Mouse (Mus musculus): ENCODE data around the gene Kdf1. TPM values are rescaled to one million over a fixed set of nuclear protein-coding genes. Genes with fewer than 3 reads are reported as not detected.

The Kdf1 gene
- polyA plus RNA-seq, 1 experiment = 0.01 TPM

- no peaks in the 10 kb centered on the region for H3K79me2 ChIP-seq (ENCODE audit: control insufficient read depth, insufficient read depth)
- peaks cover 25% of the 10 kb centered on the region for H3K27me3 ChIP-seq (ENCODE audit: control insufficient read depth, insufficient read depth, insufficient read length)
- no peak overlapping the region for H3K4me3 ChIP-seq
- TF ChIP-seq MYOG (IDR thresholded peaks at IDR 0.05; ENCODE audit: control insufficient read depth in 1 of 3, insufficient read depth in 1 of 3, insufficient read length in 2 of 3, low read depth in 2 of 3) (no peak), E2F4 (IDR thresholded peaks at IDR 0.05; ENCODE audit: insufficient read depth) (no peak), POLR2A (IDR thresholded peaks at IDR 0.05; ENCODE audit: insufficient read length, low read depth) (no peak)
- no peak overlapping the region for H3ac ChIP-seq (ENCODE audit: control insufficient read depth, insufficient read length)
- H3K4me2 ChIP-seq (ENCODE audit: low read depth) = no peak overlapping the region
- no peaks in the 10 kb centered on the region for H3K36me3 ChIP-seq (ENCODE audit: control insufficient read depth, insufficient read depth)
Measured at GRCm38 (mm10) chr4:133494867-133495266, 23.9 kb upstream of the Kdf1 start.

DNA sequence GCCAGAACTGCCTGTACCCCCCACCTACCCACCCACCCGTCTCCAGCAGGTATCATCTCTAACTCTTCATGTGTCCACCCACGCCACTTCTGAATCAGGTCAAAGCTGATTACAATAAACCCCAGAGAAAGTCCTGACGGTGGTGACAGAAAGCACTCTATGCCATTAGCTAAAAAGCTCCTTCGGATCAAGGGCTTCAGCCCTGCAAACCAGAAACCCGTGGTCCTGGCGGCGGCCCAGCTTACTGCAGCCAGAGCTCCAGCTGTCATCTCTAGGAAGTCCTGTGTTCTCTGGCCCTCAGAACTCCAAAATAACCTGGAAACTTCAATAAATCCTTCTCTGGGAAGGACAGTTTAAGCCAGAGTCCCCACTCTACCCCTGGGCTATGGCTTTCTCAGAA, 23.1 kb upstream of the Kdf1 start:
- no peak for TF ChIP-seq MYOD1 (IDR thresholded peaks at IDR 0.05; ENCODE audit: control insufficient read depth in 1 of 3, insufficient read length in 2 of 3, low read depth in 2 of 3)
- peak in 1 of 3 experiments; percentile 20 for TF ChIP-seq MYOG (IDR thresholded peaks at IDR 0.05; ENCODE audit: control insufficient read depth in 1 of 3, insufficient read depth in 1 of 3, insufficient read length in 2 of 3, low read depth in 2 of 3)
- H3K79me2 ChIP-seq (ENCODE audit: control insufficient read depth, insufficient read depth) = no peaks in the 10 kb centered on the region
- no peaks in the 10 kb centered on the region for H3K36me3 ChIP-seq (ENCODE audit: control insufficient read depth, insufficient read depth)
- H3K4me3 ChIP-seq = no peak overlapping the region
- no peak overlapping the region for H3K4me2 ChIP-seq (ENCODE audit: low read depth)
- peaks cover 34% of the 10 kb centered on the region for H3K27me3 ChIP-seq (ENCODE audit: control insufficient read depth, insufficient read depth, insufficient read length)
- H3ac ChIP-seq (ENCODE audit: control insufficient read depth, insufficient read length) = no peak overlapping the region

GRCm38 (mm10) chr4:133496738-133497445, 21.9 kb upstream of the Kdf1 start:
- Histone ChIP-seq H3K27me3 (ENCODE audit: control insufficient read depth, insufficient read depth, insufficient read length) (peaks cover 43% of the 10 kb centered on the region), H3K4me2 (ENCODE audit: low read depth) (no peak overlapping the region), H3ac (ENCODE audit: control insufficient read depth, insufficient read length) (no peak overlapping the region), H3K36me3 (ENCODE audit: control insufficient read depth, insufficient read depth) (no peaks in the 10 kb centered on the region), H3K4me3 (no peak overlapping the region), H3K79me2 (ENCODE audit: control insufficient read depth, insufficient read depth) (no peaks in the 10 kb centered on the region)
- TF ChIP-seq CEBPB (IDR thresholded peaks at IDR 0.05; ENCODE audit: insufficient read depth, poor library complexity, severe bottlenecking) (no peak), TCF12 (IDR thresholded peaks at IDR 0.05; ENCODE audit: insufficient read depth, poor library complexity, severe bottlenecking) (no peak), SRF (IDR thresholded peaks at IDR 0.05; ENCODE audit: control insufficient read depth, insufficient read length, low read depth) (no peak), E2F4 (IDR thresholded peaks at IDR 0.05; ENCODE audit: insufficient read depth) (no peak), MYOD1 (IDR thresholded peaks at IDR 0.05; ENCODE audit: control insufficient read depth in 1 of 3, insufficient read length in 2 of 3, low read depth in 2 of 3) (no peak), TCF3 (IDR thresholded peaks at IDR 0.05; ENCODE audit: insufficient read length, low read depth) (no peak)

DNA sequence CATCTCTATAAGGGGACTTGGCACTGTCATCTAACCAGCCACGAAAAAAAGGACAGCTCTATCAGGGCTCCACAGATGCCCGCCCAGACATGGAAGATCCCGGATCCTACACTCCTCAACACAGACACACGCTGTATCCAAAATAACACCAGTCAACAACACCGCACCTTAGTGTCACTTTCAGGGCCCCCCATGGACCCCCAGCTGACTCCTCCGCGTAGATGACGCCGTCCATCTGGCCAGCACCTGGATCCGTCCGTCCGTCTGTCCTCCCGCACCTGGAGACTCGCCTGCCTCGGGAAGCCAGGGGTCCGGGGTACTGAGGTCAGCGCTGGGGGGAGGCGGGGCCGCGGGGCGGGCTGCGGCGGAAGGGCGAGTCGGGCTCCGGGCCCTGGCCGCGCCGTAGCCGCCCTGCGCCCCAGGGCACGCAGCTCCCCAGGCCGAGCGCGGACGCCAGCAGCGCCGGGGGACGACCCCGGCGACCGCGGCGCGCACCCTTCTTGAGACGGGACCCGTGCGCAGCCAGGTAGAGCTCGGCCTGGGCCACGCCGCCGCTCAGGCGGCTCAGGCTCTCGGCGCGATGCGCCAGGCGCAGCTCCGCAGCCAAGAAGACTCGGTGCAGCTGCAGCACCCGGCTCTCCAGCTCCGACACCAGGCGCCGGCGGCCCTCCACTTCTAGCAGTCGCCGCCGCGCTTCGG, 21.2 kb upstream of the Kdf1 start:
- Histone ChIP-seq H3ac (ENCODE audit: control insufficient read depth, insufficient read length) (no peak overlapping the region), H3K4me2 (ENCODE audit: low read depth) (peak overlapping the region; percentile 64), H3K36me3 (ENCODE audit: control insufficient read depth, insufficient read depth) (no peaks in the 10 kb centered on the region), H3K27me3 (ENCODE audit: control insufficient read depth, insufficient read depth, insufficient read length) (peaks cover 44% of the 10 kb centered on the region), H3K79me2 (ENCODE audit: control insufficient read depth, insufficient read depth) (no peaks in the 10 kb centered on the region), H3K4me3 (no peak overlapping the region)
- TF ChIP-seq REST (IDR thresholded peaks at IDR 0.05; ENCODE audit: insufficient read depth, insufficient read length) = no peak
- TF ChIP-seq TCF3 (IDR thresholded peaks at IDR 0.05; ENCODE audit: insufficient read length, low read depth) = no peak
- TF ChIP-seq POLR2A (IDR thresholded peaks at IDR 0.05; ENCODE audit: insufficient read length, low read depth) = no peak
- TF ChIP-seq USF1 (IDR thresholded peaks at IDR 0.05; ENCODE audit: low read depth) = no peak
- no peak for TF ChIP-seq MYOD1 (IDR thresholded peaks at IDR 0.05; ENCODE audit: control insufficient read depth in 1 of 3, insufficient read length in 2 of 3, low read depth in 2 of 3)
- no peak for TF ChIP-seq MAX (IDR thresholded peaks at IDR 0.05; ENCODE audit: low read depth)
- TF ChIP-seq MYOG (IDR thresholded peaks at IDR 0.05; ENCODE audit: control insufficient read depth in 1 of 3, insufficient read depth in 1 of 3, insufficient read length in 2 of 3, low read depth in 2 of 3) = no peak
- TF ChIP-seq SRF (IDR thresholded peaks at IDR 0.05; ENCODE audit: control insufficient read depth, insufficient read length, low read depth) = no peak
- TF ChIP-seq E2F4 (IDR thresholded peaks at IDR 0.05; ENCODE audit: insufficient read depth) = no peak
- no peak for TF ChIP-seq POLR2AphosphoS2 (IDR thresholded peaks at IDR 0.05; ENCODE audit: insufficient read length, low read depth)
- TF ChIP-seq TCF12 (IDR thresholded peaks at IDR 0.05; ENCODE audit: insufficient read depth, poor library complexity, severe bottlenecking) = no peak
- no peak for TF ChIP-seq CEBPB (IDR thresholded peaks at IDR 0.05; ENCODE audit: insufficient read depth, poor library complexity, severe bottlenecking)

DNA sequence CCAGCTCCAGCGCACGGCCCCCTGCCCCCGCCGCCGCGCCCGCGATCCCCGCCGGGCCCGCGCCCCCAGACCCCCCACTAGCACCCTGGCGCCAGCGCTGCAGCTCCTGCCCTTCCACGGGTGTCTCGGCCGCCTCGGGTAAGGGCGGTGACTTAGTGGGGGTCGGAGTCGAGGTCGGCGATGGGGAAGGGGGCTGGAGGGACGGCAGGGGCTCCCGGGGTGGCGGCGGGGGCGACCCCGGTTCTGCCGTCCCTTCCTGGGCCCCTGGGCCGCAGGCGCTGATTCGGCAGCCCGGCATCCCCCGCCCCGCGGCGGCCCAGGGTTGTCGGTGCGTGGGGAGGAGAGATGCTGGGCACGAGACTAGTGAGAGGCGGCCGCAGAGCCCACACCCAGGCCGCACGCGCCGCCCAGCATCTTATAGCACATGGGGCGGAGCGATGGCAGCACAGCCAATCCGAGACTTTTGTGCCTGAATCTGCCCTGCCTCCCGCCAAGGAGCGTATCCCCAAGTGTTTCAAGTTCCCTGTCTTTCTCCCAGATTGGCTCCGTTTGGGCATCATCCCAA, 20.5 kb upstream of the Kdf1 start, which contains the start of gene Trnp1:
TSS of gene Trnp1 (minus strand) at position 391 of the 565 bp plus-strand sequence.
- no peak within 1 kb of the TSS for H3K4me3 ChIP-seq

More for the DNA sequence above, 20.5 kb upstream of the Kdf1 start, which contains the start of gene Trnp1:
- Histone ChIP-seq H3K79me2 (ENCODE audit: control insufficient read depth, insufficient read depth) (no peaks in the 10 kb centered on the region), H3K4me2 (ENCODE audit: low read depth) (peak within 1 kb of the TSS; percentile 64), H3K27me3 (ENCODE audit: control insufficient read depth, insufficient read depth, insufficient read length) (peaks cover 44% of the 10 kb centered on the region), H3K36me3 (ENCODE audit: control insufficient read depth, insufficient read depth) (no peaks in the 10 kb centered on the region), H3ac (ENCODE audit: control insufficient read depth, insufficient read length) (no peak within 1 kb of the TSS)
- TF ChIP-seq TCF12 (IDR thresholded peaks at IDR 0.05; ENCODE audit: insufficient read depth, poor library complexity, severe bottlenecking) (no peak), MYOD1 (IDR thresholded peaks at IDR 0.05; ENCODE audit: control insufficient read depth in 1 of 3, insufficient read length in 2 of 3, low read depth in 2 of 3) (no peak), CEBPB (IDR thresholded peaks at IDR 0.05; ENCODE audit: insufficient read depth, poor library complexity, severe bottlenecking) (no peak), MYOG (IDR thresholded peaks at IDR 0.05; ENCODE audit: control insufficient read depth in 1 of 3, insufficient read depth in 1 of 3, insufficient read length in 2 of 3, low read depth in 2 of 3) (no peak), SRF (IDR thresholded peaks at IDR 0.05; ENCODE audit: control insufficient read depth, insufficient read length, low read depth) (no peak), POLR2A (IDR thresholded peaks at IDR 0.05; ENCODE audit: insufficient read length, low read depth) (no peak), MAX (IDR thresholded peaks at IDR 0.05; ENCODE audit: low read depth) (no peak), E2F4 (IDR thresholded peaks at IDR 0.05; ENCODE audit: insufficient read depth) (no peak), USF1 (IDR thresholded peaks at IDR 0.05; ENCODE audit: low read depth) (no peak), TCF3 (IDR thresholded peaks at IDR 0.05; ENCODE audit: insufficient read length, low read depth) (no peak), POLR2AphosphoS2 (IDR thresholded peaks at IDR 0.05; ENCODE audit: insufficient read length, low read depth) (no peak), REST (IDR thresholded peaks at IDR 0.05; ENCODE audit: insufficient read depth, insufficient read length) (no peak)
